Mouse (Mus musculus): ENCODE measurements around the gene G6pdx. TPM values are rescaled to one million over a fixed set of nuclear protein-coding genes. Genes with fewer than 3 reads are reported as not detected.

Gene G6pdx
- total RNA-seq, 2 experiments from 2014 or later = 3.3 to 7.4 TPM

Other genes with a start within 250 kb of the G6pdx start
- 10 to 100 TPM; 47.7 to 64.7 TPM for gene Flna, start 179.4 kb downstream of the G6pdx start, total RNA-seq (2021)
- 10 to 100 TPM; 20.1 to 20.3 TPM for gene Emd, start 174.5 kb downstream of the G6pdx start, total RNA-seq (2021)
- 100 to 1,000 TPM; 164 to 171 TPM for gene Rpl10, start 158.4 kb downstream of the G6pdx start, total RNA-seq (2021)
- 10 to 100 TPM; 40.4 to 43.5 TPM for gene Taz, start 147.3 kb downstream of the G6pdx start, total RNA-seq (2021)
- gene Dnase1l1, start 146.9 kb downstream of the G6pdx start, total RNA-seq (2021) = 10 to 100 TPM; 90.3 to 95.9 TPM
- 10 to 100 TPM; 70.9 to 94.0 TPM for gene Atp6ap1, start 132.1 kb downstream of the G6pdx start, total RNA-seq (2021)
- 10 to 100 TPM; 28.2 to 42.7 TPM for gene Gdi1, start 124.2 kb downstream of the G6pdx start, total RNA-seq (2021)
- 10 to 100 TPM; 20.5 to 22.5 TPM for gene Fam50a, start 116.2 kb downstream of the G6pdx start, total RNA-seq (2021)
- under 1 TPM; 0.46 to 0.94 TPM for gene Plxna3, start 100.1 kb downstream of the G6pdx start, total RNA-seq (2021)
- 10 to 100 TPM; 32.2 to 36.5 TPM for gene Lage3, start 75.6 kb downstream of the G6pdx start, total RNA-seq (2021)
- 10 to 100 TPM; 48.1 to 52.1 TPM for gene Ubl4a, start 56.0 kb downstream of the G6pdx start, total RNA-seq (2021)
- 1 to 10 TPM; 2.3 to 2.6 TPM for gene Slc10a3, start 55.8 kb downstream of the G6pdx start, total RNA-seq (2021)
- 10 to 100 TPM; 10.9 to 11.5 TPM for gene Fam3a, start 35.9 kb downstream of the G6pdx start, total RNA-seq (2021)
- gene Ikbkg, start 35.9 kb downstream of the G6pdx start, total RNA-seq (2021) = 10 to 100 TPM; 19.5 to 23.8 TPM
- gene Gm6880, start 52.2 kb upstream of the G6pdx start, total RNA-seq (2021) = not detected
- gene Olfr1326-ps1, start 145.7 kb upstream of the G6pdx start, total RNA-seq (2021) = not detected
- gene Olfr1325, start 163.5 kb upstream of the G6pdx start, total RNA-seq (2021) = not detected
- gene Gm5640, start 216.4 kb upstream of the G6pdx start, total RNA-seq (2021) = not detected